Mouse (Mus musculus) kidney, embryonic 14.5 days (tissue): ENCODE data around the gene Smg8. TPM values are rescaled to one million over a fixed set of nuclear protein-coding genes. Genes with fewer than 3 reads are reported as not detected.

Source experiments
- ATAC-seq: fragments of 200-750 bp; cut with Nextera tagmentation; 2 replicates; pipeline ENCODE4 v1.8.0; 2017; ENCODE audit warnings: moderate number of reproducible peaks, mild to moderate bottlenecking, moderate TSS enrichment, moderate library complexity; ENCODE audit not compliant: low FRiP score, low TSS enrichment
- H3K27ac ChIP-seq: fragments of 300-500 bp; sonication (generic); 2 replicates; pipeline ENCODE4 v1.5.1; 2014; ENCODE audit warnings: low read depth, mild to moderate bottlenecking, low read length, moderate library complexity, mixed read lengths
- H3K27me3 ChIP-seq: fragments of 300-500 bp; sonication (generic); 2 replicates; pipeline ENCODE4 v1.6.1; 2014; ENCODE audit warnings: mild to moderate bottlenecking, low read length; ENCODE audit not compliant: control insufficient read depth, insufficient read depth
- H3K36me3 ChIP-seq: fragments of 300-500 bp; sonication (generic); 2 replicates; pipeline ENCODE4 v1.6.1; 2014; ENCODE audit warnings: low read length, mixed read lengths; ENCODE audit not compliant: control insufficient read depth, insufficient read depth
- H3K4me1 ChIP-seq: fragments of 300-500 bp; sonication (generic); 2 replicates; pipeline ENCODE4 v1.6.1; 2014; ENCODE audit warnings: low read length, mixed read lengths; ENCODE audit not compliant: control insufficient read depth, insufficient read depth
- H3K4me2 ChIP-seq: fragments of 300-500 bp; sonication (generic); replicated peaks from 2 replicates; pipeline ENCODE4 v1.6.1; 2014; ENCODE audit warnings: low read depth, mild to moderate bottlenecking, low read length
- H3K4me3 ChIP-seq: fragments of 300-500 bp; sonication (generic); 2 replicates; pipeline ENCODE4 v1.5.1; 2014; ENCODE audit warnings: mild to moderate bottlenecking, low read length
- H3K9ac ChIP-seq: fragments of 300-500 bp; sonication (generic); 2 replicates; pipeline ENCODE4 v1.6.1; 2014; ENCODE audit warnings: low read depth, mild to moderate bottlenecking, low read length, moderate library complexity
- H3K9me3 ChIP-seq: fragments of 300-500 bp; sonication (generic); 2 replicates; pipeline ENCODE4 v1.6.1; 2016; ENCODE audit warnings: low read length; ENCODE audit not compliant: control insufficient read depth
- WGBS: fragments of 180-500 bp; shearing (Covaris S2); extraction: QIAGEN DNeasy Blood & Tissue Kit; methylation state at CpG from one replicate; pipeline ENCODE4 v1.1.7; 2014; 5-methylcytosine and 5-hydroxymethylcytosine counted together
- polyA plus RNA-seq: library from polyadenylated mRNA; unstranded; fragments of >200 nt; fragmentation: Nextera tagmentation; extraction: Ambion mirVana; gene quantifications from 2 replicates; pipeline ENCODE4 v1.2.1, GENCODE M21; 2014

Smg8 gene
- polyA plus RNA-seq, 1 experiment from 2014 or later: 24.7 TPM

GRCm38 (mm10) chr11:87109519-87110171, 23.1 kb upstream of the Smg8 start:
- Histone ChIP-seq H3K4me2 (peak overlapping the region; percentile 60), H3K4me3 (peak overlapping the region; percentile 87), H3K9me3 (no peaks in the 10 kb centered on the region), H3K36me3 (peaks cover 38% of the 10 kb centered on the region), H3K27me3 (no peaks in the 10 kb centered on the region), H3K27ac (peak overlapping the region; percentile 99), H3K9ac (peak overlapping the region; percentile 94), H3K4me1 (peaks cover 11% of the 10 kb centered on the region; the same call in 1 of the 2 replicates)
- WGBS: under 1% methylated on average over 42 of the region's 42 CpGs
- no peak; the same call in none of the 2 replicates for ATAC-seq

- Histone ChIP-seq H3K9me3 (no peaks in the 10 kb centered on the region), H3K4me1 (peaks cover 11% of the 10 kb centered on the region; the same call in 1 of the 2 replicates), H3K27me3 (no peaks in the 10 kb centered on the region), H3K36me3 (peaks cover 38% of the 10 kb centered on the region), H3K27ac (peak within 1 kb of the TSS; percentile 99), H3K9ac (peak within 1 kb of the TSS; percentile 94), H3K4me3 (peak within 1 kb of the TSS; percentile 87), H3K4me2 (peak within 1 kb of the TSS; percentile 60)
- peak; percentile 99 for ATAC-seq
- WGBS: under 1% methylated on average over 40 of the region's 40 CpGs
Measured at GRCm38 (mm10) chr11:87108755-87109518, 22.4 kb upstream of the Smg8 start, which contains the start of gene Ska2. Gene Ska2, plus strand, starts transcription at chr11:87109234.

GRCm38 (mm10) chr11:87108409-87108754, 21.8 kb upstream of the Smg8 start, which contains the start of gene Prr11:
Gene Prr11, minus strand, starts transcription at chr11:87108708.
- Histone ChIP-seq H3K27me3 (no peaks in the 10 kb centered on the region), H3K4me3 (peak within 1 kb of the TSS; percentile 87), H3K4me1 (peaks cover 11% of the 10 kb centered on the region; the same call in 1 of the 2 replicates), H3K9ac (peak within 1 kb of the TSS; percentile 94), H3K36me3 (peaks cover 39% of the 10 kb centered on the region), H3K27ac (peak within 1 kb of the TSS; percentile 99), H3K4me2 (peak within 1 kb of the TSS; percentile 60), H3K9me3 (no peaks in the 10 kb centered on the region)
- WGBS: 0% methylated on average over 14 of the region's 14 CpGs
- no peak for ATAC-seq

GRCm38 (mm10) chr11:87087142-87087541, 568 bp upstream of the Smg8 start:
- Histone ChIP-seq H3K27ac (no peak overlapping the region), H3K36me3 (peaks cover 45% of the 10 kb centered on the region)
- ATAC-seq: no peak

GRCm38 (mm10) chr11:87085461-87085860, 1.1 kb downstream of the Smg8 start:
- Histone ChIP-seq H3K36me3 (peaks cover 43% of the 10 kb centered on the region), H3K27ac (no peak overlapping the region), H3K27me3 (no peaks in the 10 kb centered on the region), H3K9me3 (no peaks in the 10 kb centered on the region), H3K4me3 (peak overlapping the region; percentile 75), H3K9ac (peak overlapping the region; percentile 74; the same call in 1 of the 2 replicates), H3K4me2 (peak overlapping the region; percentile 74), H3K4me1 (peaks cover 12% of the 10 kb centered on the region)
- WGBS: 88% methylated on average over 13 of the region's 13 CpGs
- ATAC-seq: no peak

More at GRCm38 (mm10) chr11:87087142-87087541, 568 bp upstream of the Smg8 start:
- peak overlapping the region; percentile 75 for H3K4me3 ChIP-seq
- H3K27me3 ChIP-seq: no peaks in the 10 kb centered on the region
- H3K9ac ChIP-seq: peak overlapping the region; percentile 74; the same call in 1 of the 2 replicates
- H3K4me2 ChIP-seq: peak overlapping the region; percentile 74
- whole genome bisulfite sequencing: 67% methylated on average over 2 of the region's 2 CpGs
- no peaks in the 10 kb centered on the region for H3K9me3 ChIP-seq
- peaks cover 12% of the 10 kb centered on the region for H3K4me1 ChIP-seq

GRCm38 (mm10) chr11:87083712-87084111, 2.9 kb downstream of the Smg8 start:
- no peaks in the 10 kb centered on the region for H3K27me3 ChIP-seq
- H3K4me1 ChIP-seq: peaks cover 12% of the 10 kb centered on the region
- H3K27ac ChIP-seq: no peak overlapping the region
- H3K36me3 ChIP-seq: peaks cover 45% of the 10 kb centered on the region
- H3K9me3 ChIP-seq: no peaks in the 10 kb centered on the region
- ATAC-seq: no peak
- no peak overlapping the region for H3K9ac ChIP-seq
- WGBS: 81% methylated on average over 1 of the region's 1 CpGs
- no peak overlapping the region for H3K4me2 ChIP-seq
- H3K4me3 ChIP-seq: no peak overlapping the region

- Histone ChIP-seq H3K9me3 (no peaks in the 10 kb centered on the region), H3K4me2 (peak within 1 kb of the TSS; percentile 97), H3K27me3 (no peaks in the 10 kb centered on the region), H3K36me3 (peaks cover 17% of the 10 kb centered on the region), H3K4me1 (no peaks in the 10 kb centered on the region; the same call in 1 of the 2 replicates), H3K4me3 (peak within 1 kb of the TSS; percentile 69), H3K27ac (peak within 1 kb of the TSS; percentile 68), H3K9ac (peak within 1 kb of the TSS; percentile 68)
- 1% methylated on average over 43 of the region's 43 CpGs for WGBS
- peak; percentile 93 for ATAC-seq
Measured at GRCm38 (mm10) chr11:87073866-87074440, 12.6 kb downstream of the Smg8 start, which contains the start of gene Gdpd1. Gene Gdpd1, minus strand, starts transcription at chr11:87074062.

- Histone ChIP-seq H3K27me3 (no peaks in the 10 kb centered on the region), H3K36me3 (peaks cover 15% of the 10 kb centered on the region), H3K27ac (peak overlapping the region; percentile 68), H3K4me1 (no peaks in the 10 kb centered on the region; the same call in 1 of the 2 replicates), H3K9me3 (no peaks in the 10 kb centered on the region), H3K4me2 (peak overlapping the region; percentile 97), H3K4me3 (peak overlapping the region; percentile 69), H3K9ac (peak overlapping the region; percentile 68)
- ATAC-seq: peak; percentile 77
- WGBS: 1% methylated on average over 23 of the region's 24 CpGs
Measured at GRCm38 (mm10) chr11:87073343-87073865, 13.2 kb downstream of the Smg8 start.
